In genomic region chr12:83922724-83923485, GRCm38 (mm10) we compare ENCODE assay signal across 8 mouse cellular contexts. TPM values are rescaled to one million over a fixed set of nuclear protein-coding genes. Genes with fewer than 3 reads are reported as not detected.
DNase-seq lines count a peak whose midpoint lies in the region; ATAC-seq and TF ChIP-seq lines count a peak whose summit lies in the region.

No protein-coding gene starts in this region.

- 39% methylated on average over 8 of the region's 8 CpGs for WGBS in midbrain, embryonic 12.5 days
- WGBS in thymus, adult 2 months = 70% methylated on average over 8 of the region's 8 CpGs

- H3K27ac ChIP-seq in midbrain, embryonic 12.5 days (replicated peaks) = peak overlapping the region; percentile 54; the same call in 1 of the 2 replicates
- no peak overlapping the region for H3K27ac ChIP-seq in thymus, adult 2 months (ENCODE audit: control insufficient read depth, insufficient read depth, low read length)

- peak; percentile 37 for DNase-seq in brain, adult 2 months (ENCODE audit: low read depth, low spot score)
- peak; percentile 23 for DNase-seq in induced T-regulatory cell, adult 2 months (ENCODE audit: low read depth)
- DNase-seq in adipocyte (ENCODE audit: low spot score) = no peak
- no peak for DNase-seq in spleen, postnatal 36 days (ENCODE audit: low spot score in 2 of 2)
- DNase-seq in thymus, adult 2 months = no peak

- H3K36me3 ChIP-seq in erythroblast, embryonic 14.5 days (ENCODE audit: control insufficient read depth) = no peaks in the 10 kb centered on the region
- H3K36me3 ChIP-seq in midbrain, embryonic 12.5 days = 0 out of 2 replicates have a peak, but pooled peaks cover 3% of the 10 kb centered on the region
- no peaks in the 10 kb centered on the region for H3K36me3 ChIP-seq in thymus, adult 2 months (ENCODE audit: control insufficient read depth, insufficient read depth, low read length)

- no peak for ATAC-seq in erythroblast, adult 5-6 weeks (replicated peaks; ENCODE audit: low FRiP score, poor library complexity, severe bottlenecking)
- ATAC-seq in midbrain, embryonic 12.5 days (ENCODE audit: low FRiP score, low read depth) = no peak

- no peak for TF ChIP-seq CTCF in thymus, adult 2 months (IDR thresholded peaks at IDR 0.05; ENCODE audit: borderline replicate concordance, control insufficient read depth, extremely low read depth, insufficient read depth, low read length, poor library complexity)

- peaks cover 22% of the 10 kb centered on the region for H3K4me1 ChIP-seq in erythroblast, embryonic 14.5 days (ENCODE audit: control insufficient read depth)
- H3K4me1 ChIP-seq in midbrain, embryonic 12.5 days = peaks cover 23% of the 10 kb centered on the region
- peaks cover 5% of the 10 kb centered on the region for H3K4me1 ChIP-seq in thymus, adult 2 months (replicated peaks; ENCODE audit: control insufficient read depth, insufficient read depth, low read length)

- no peaks in the 10 kb centered on the region for H3K9me3 ChIP-seq in erythroblast, embryonic 14.5 days (ENCODE audit: control insufficient read depth, low read length)
- no peaks in the 10 kb centered on the region for H3K9me3 ChIP-seq in midbrain, embryonic 12.5 days

- no peak for TF ChIP-seq POLR2A in thymus, adult 2 months (IDR thresholded peaks at IDR 0.05; ENCODE audit: control insufficient read depth, extremely low read depth, insufficient read depth, low read length, poor library complexity)

- H3K4me3 ChIP-seq in erythroblast, embryonic 14.5 days (replicated peaks) = peak overlapping the region; percentile 96
- peak overlapping the region; percentile 52 for H3K4me3 ChIP-seq in midbrain, embryonic 12.5 days
- no peak overlapping the region for H3K4me3 ChIP-seq in thymus, adult 2 months (ENCODE audit: control insufficient read depth, insufficient read depth, low read length)

- H3K9ac ChIP-seq in midbrain, embryonic 12.5 days (replicated peaks) = peak overlapping the region; percentile 52

- peak overlapping the region; percentile 60 for H3K4me2 ChIP-seq in midbrain, embryonic 12.5 days (replicated peaks)

- H3K27me3 ChIP-seq in erythroblast, embryonic 14.5 days (ENCODE audit: control insufficient read depth) = peaks cover 5% of the 10 kb centered on the region
- H3K27me3 ChIP-seq in midbrain, embryonic 12.5 days = no peaks in the 10 kb centered on the region
- no peaks in the 10 kb centered on the region for H3K27me3 ChIP-seq in thymus, adult 2 months (ENCODE audit: control insufficient read depth, insufficient read depth, low read length)

RNA-seq across cellular contexts. Expression of gene Numb, which starts 1.2 kb away (rescaled TPM):
- 0.85 and 0.86 TPM in 2 replicates for polyA plus RNA-seq in erythroblast, embryonic 14.5 days (2012)
- 3.8 and 10.9 TPM in 2 replicates for total RNA-seq in erythroblast, adult 5-6 weeks (2015; ENCODE audit: low replicate concordance)
- 8.5 and 13.6 TPM in 2 replicates for total RNA-seq in erythroblast, adult 5-6 weeks (2017; ENCODE audit: low replicate concordance)
- polyA plus RNA-seq in midbrain, embryonic 12.5 days (2016; fragmentation: Nextera tagmentation; extraction: Ambion mirVana) = 31.9 and 33.0 TPM in 2 replicates
- 42.0 and 44.4 TPM in 2 replicates for polyA plus RNA-seq in thymus, adult 2 months (2012; rRNA removed)

RNA-seq across cellular contexts. Expression of gene Riox1, which starts 27.5 kb away (rescaled TPM):
- 0.49 and 0.98 TPM in 2 replicates for polyA plus RNA-seq in erythroblast, embryonic 14.5 days (2012)
- 5.4 and 6.3 TPM in 2 replicates for total RNA-seq in erythroblast, adult 5-6 weeks (2015; ENCODE audit: low replicate concordance)
- 3.3 and 3.9 TPM in 2 replicates for total RNA-seq in erythroblast, adult 5-6 weeks (2017; ENCODE audit: low replicate concordance)
- polyA plus RNA-seq in midbrain, embryonic 12.5 days (2016; fragmentation: Nextera tagmentation; extraction: Ambion mirVana) = 16.7 and 19.0 TPM in 2 replicates
- 23.9 and 32.9 TPM in 2 replicates for polyA plus RNA-seq in thymus, adult 2 months (2012; rRNA removed)

Comparison
In these comparisons a context has a peak if more than half of its experiments do, and no peak if none do; other contexts are left out.
1. DNase-seq: peak in brain, adult 2 months (single experiment) and induced T-regulatory cell, adult 2 months (single experiment); none in adipocyte (single experiment), spleen, postnatal 36 days (0 of 2) and thymus, adult 2 months (single experiment).
2. RNA of gene Numb, which starts 1.2 kb away (polyA plus RNA-seq): 42.0 to 44.4 TPM in thymus, adult 2 months and 31.9 to 33.0 TPM in midbrain, embryonic 12.5 days; 0.85 to 0.86 TPM in erythroblast, embryonic 14.5 days; every median in the first group is over 10 times any median in the second.